Mouse (Mus musculus): ENCODE results near the gene Kmt2a. TPM values are rescaled to one million over a fixed set of nuclear protein-coding genes. Genes with fewer than 3 reads are reported as not detected.

The Kmt2a gene
- total RNA-seq, 2 experiments from 2014 or later = 7.0 to 61.0 TPM

- peak; percentile 87 for ATAC-seq (replicated peaks; ENCODE audit: poor library complexity)
Observed at GRCm38 (mm10) chr9:44767101-44768028, 113.7 kb downstream of the Kmt2a start, which contains the start of the genes Arcn1 and Ift46. Gene Arcn1 (minus strand): TSS chr9:44767845. Gene Ift46 (plus strand): TSS chr9:44767908.

- ATAC-seq (replicated peaks; ENCODE audit: poor library complexity) = no peak
Observed at GRCm38 (mm10) chr9:44760873-44761272, 120.2 kb downstream of the Kmt2a start.

Other genes with a start within 250 kb of the Kmt2a start
- gene Treh, start 208.1 kb downstream of the Kmt2a start, total RNA-seq (2015) = not detected in 2 replicates
- gene Treh, start 208.1 kb downstream of the Kmt2a start, total RNA-seq (2017) = not detected in 2 replicates
- 0.64 and 1.4 TPM in 2 replicates for gene Phldb1, start 146.1 kb downstream of the Kmt2a start, total RNA-seq (2015)
- gene Phldb1, start 146.1 kb downstream of the Kmt2a start, total RNA-seq (2017) = 2.7 and 5.7 TPM in 2 replicates
- gene Arcn1, start 113.5 kb downstream of the Kmt2a start, total RNA-seq (2015) = 169 and 181 TPM in 2 replicates
- 163 and 188 TPM in 2 replicates for gene Arcn1, start 113.5 kb downstream of the Kmt2a start, total RNA-seq (2017)
- gene Ift46, start 113.4 kb downstream of the Kmt2a start, total RNA-seq (2015) = 33.3 and 34.0 TPM in 2 replicates
- 25.9 and 38.9 TPM in 2 replicates for gene Ift46, start 113.4 kb downstream of the Kmt2a start, total RNA-seq (2017)
- 0.10 and 0.32 TPM in 2 replicates for gene Tmem25, start 82.0 kb downstream of the Kmt2a start, total RNA-seq (2015)
- not detected in 2 replicates for gene Tmem25, start 82.0 kb downstream of the Kmt2a start, total RNA-seq (2017)
- gene Ttc36, start 78.2 kb downstream of the Kmt2a start, total RNA-seq (2015) = 0.15 and 0.76 TPM in 2 replicates
- not detected in 2 replicates for gene Ttc36, start 78.2 kb downstream of the Kmt2a start, total RNA-seq (2017)
- gene Atp5l, start 39.4 kb upstream of the Kmt2a start, total RNA-seq (2015) = 457 and 602 TPM in 2 replicates
- 109 and 166 TPM in 2 replicates for gene Atp5l, start 39.4 kb upstream of the Kmt2a start, total RNA-seq (2017)
- 45.7 and 48.1 TPM in 2 replicates for gene Ube4a, start 84.3 kb upstream of the Kmt2a start, total RNA-seq (2015)
- 32.4 and 44.6 TPM in 2 replicates for gene Ube4a, start 84.3 kb upstream of the Kmt2a start, total RNA-seq (2017)
- gene Cd3g, start 99.1 kb upstream of the Kmt2a start, total RNA-seq (2015) = not detected in 2 replicates
- gene Cd3g, start 99.1 kb upstream of the Kmt2a start, total RNA-seq (2017) = 0.30 and 3.1 TPM in 2 replicates
- gene Cd3d, start 100.5 kb upstream of the Kmt2a start, total RNA-seq (2015) = 0.12 and 0.44 TPM in 2 replicates
- gene Cd3d, start 100.5 kb upstream of the Kmt2a start, total RNA-seq (2017) = 0.17 and 0.33 TPM in 2 replicates
- not detected in 2 replicates for gene Cd3e, start 128.3 kb upstream of the Kmt2a start, total RNA-seq (2015)
- not detected in 2 replicates for gene Cd3e, start 128.3 kb upstream of the Kmt2a start, total RNA-seq (2017)
- gene Mpzl2, start 158.5 kb upstream of the Kmt2a start, total RNA-seq (2015) = not detected in 2 replicates
- not detected in 2 replicates for gene Mpzl2, start 158.5 kb upstream of the Kmt2a start, total RNA-seq (2017)
- 0.20 and 0.35 TPM in 2 replicates for gene Mpzl3, start 173.9 kb upstream of the Kmt2a start, total RNA-seq (2015)
- 0.58 and 2.1 TPM in 2 replicates for gene Mpzl3, start 173.9 kb upstream of the Kmt2a start, total RNA-seq (2017)
- gene Jaml, start 197.9 kb upstream of the Kmt2a start, total RNA-seq (2015) = 0.89 and 2.0 TPM in 2 replicates
- 3.4 and 4.6 TPM in 2 replicates for gene Jaml, start 197.9 kb upstream of the Kmt2a start, total RNA-seq (2017)
- gene Scn2b, start 236.5 kb upstream of the Kmt2a start, total RNA-seq (2015) = not detected in 2 replicates
- not detected in 2 replicates for gene Scn2b, start 236.5 kb upstream of the Kmt2a start, total RNA-seq (2017)